Mouse (Mus musculus) olfactory bulb, adult 2 months (tissue): Measurements from ENCODE around the gene Asb8.

Source experiments
- CTCF ChIP-seq: fragments of 200-500 bp; IDR thresholded peaks from 2 replicates; pipeline ENCODE4 v1.5.1; 2012; ENCODE audit warnings: low read depth, mild to moderate bottlenecking, low read length, moderate library complexity; ENCODE audit not compliant: insufficient read depth
- POLR2A ChIP-seq: fragments of 200-500 bp; IDR thresholded peaks from 2 replicates; pipeline ENCODE4 v1.6.1; 2012; ENCODE audit warnings: mild to moderate bottlenecking, low read depth, low read length, moderate library complexity; ENCODE audit not compliant: insufficient read depth

DNA sequence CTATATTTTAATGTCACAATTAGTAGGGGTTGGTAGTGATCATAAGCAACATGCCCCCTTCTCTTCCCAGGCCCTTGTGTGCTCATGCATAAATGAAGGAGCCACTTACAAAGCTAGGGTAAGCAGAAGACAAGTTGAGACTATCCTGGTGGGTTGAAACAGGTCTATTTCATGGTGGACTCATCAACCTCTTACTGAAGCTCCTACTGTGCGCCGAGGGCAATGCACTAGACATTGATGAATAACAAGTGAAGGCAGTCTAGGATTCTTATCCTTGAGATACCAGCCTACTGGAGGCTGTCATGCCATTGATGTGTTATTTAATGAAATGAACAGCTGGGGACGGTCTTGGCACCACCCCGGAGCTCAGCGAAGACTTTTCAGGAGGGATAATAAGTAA, 10.2 kb downstream of the Asb8 start:
- TF ChIP-seq POLR2A (no peak), CTCF (no peak)
